Mouse (Mus musculus) kidney, adult 2 months (tissue): Measurements from ENCODE around the gene Tmc7.

Experiments used
- CTCF ChIP-seq: fragments of 200-500 bp; conservative IDR thresholded peaks from 2 replicates; pipeline ENCODE4 v1.5.1; 2011; ENCODE audit warnings: low read depth, mild to moderate bottlenecking, control low read depth, low read length, moderate library complexity, mixed read lengths; ENCODE audit not compliant: insufficient read depth, insufficient read length
- POLR2A ChIP-seq: fragments of 200-500 bp; IDR thresholded peaks from one replicate; pipeline ENCODE4 v1.6.1; 2011; ENCODE audit warnings: low read depth, low read length, control low read depth

GRCm38 (mm10) chr7:118620243-118620906 is 35.8 kb upstream of the Tmc7 start:
- TF ChIP-seq CTCF (no peak), POLR2A (no peak)
